Mouse (Mus musculus) MN1 (cell line): ENCODE results near the gene Rpap2.

Experiments used
- DNase-seq: peaks from one replicate; pipeline ENCODE4 v3.0.0-alpha.2; 2016; ENCODE audit warnings: low spot score

Gene Rpap2

DNA sequence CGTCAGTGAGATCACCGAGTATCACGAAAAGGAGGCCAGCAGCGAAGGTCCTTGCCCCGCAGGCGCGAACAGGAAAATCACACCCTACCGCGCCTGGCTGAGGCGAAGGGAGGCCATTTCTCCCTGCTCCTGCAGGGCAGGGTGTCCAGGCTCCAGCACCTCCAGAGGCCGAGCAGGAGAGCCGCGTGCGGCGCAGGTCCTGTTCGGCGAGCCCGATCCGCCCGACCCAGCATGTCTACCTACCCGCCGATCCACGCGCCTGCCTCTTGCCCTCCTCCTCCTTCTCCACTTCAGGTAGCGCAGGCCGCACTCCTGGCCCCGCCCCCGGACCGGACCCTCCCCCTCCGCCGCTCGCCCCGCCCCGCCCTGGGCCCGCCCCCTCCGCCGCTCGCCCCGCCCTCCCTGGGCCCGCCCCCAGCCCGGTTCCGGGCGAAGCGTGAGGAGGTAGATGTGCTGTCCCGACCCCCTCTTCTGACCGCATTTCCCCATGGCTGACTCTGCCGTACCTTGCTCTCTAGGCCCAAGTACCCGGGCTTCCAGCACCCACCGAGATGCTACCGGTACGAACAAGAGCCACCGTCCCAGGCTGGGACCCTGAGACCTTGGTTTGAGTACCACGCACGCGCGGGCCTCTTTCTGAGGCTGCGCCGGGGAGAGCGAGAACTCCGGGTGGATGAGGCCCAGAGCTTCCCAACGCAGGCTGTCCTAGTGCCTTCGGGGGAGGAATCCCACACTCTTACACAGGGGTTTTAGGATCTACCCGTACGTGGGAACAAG lies at the start of gene Rpap2, which contains the start of gene Glmn:
Rpap2 (plus strand) TSS at position 73 of the 777 bp plus-strand sequence.
Glmn (minus strand) TSS at position 588 of the 777 bp plus-strand sequence.
- peak; percentile 90 for DNase-seq

DNA sequence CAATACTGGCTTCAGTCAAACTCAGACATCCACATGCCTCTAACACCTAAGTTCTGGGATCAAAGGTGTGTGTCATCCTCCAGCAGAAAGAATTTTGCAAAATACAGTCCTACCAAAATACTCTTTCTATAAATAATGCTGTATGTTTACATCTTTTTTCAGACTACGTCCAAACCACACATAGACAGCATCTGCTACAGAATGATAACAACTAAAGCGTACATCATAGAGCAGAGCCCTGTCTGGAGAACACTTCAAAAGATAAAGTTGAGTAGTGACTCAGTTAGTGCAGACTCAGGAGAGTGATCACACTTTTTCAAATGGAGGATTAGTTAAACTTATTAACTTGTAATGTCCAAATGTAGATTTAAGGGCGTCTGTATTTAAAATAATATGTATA lies 49.2 kb upstream of the Rpap2 start:
- DNase-seq: no peak

DNA sequence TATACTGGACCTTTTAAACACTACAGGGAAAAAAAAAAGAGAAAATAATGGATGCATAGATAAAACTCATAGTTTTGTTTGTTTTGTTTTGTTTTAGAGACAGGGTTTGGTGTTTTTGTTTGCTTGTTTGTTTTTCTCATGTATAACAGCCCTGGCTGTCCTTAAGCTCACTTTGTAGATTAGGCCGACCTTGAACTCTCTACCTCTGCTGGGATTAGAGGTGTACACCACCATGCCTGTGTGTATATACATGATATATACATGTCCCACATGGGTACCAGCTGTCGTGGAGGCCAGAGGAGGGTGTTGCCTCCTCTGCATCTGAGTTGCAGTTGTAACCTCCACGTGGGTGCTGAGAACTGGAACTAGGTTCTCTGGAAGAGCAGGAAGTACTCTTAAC lies 48.7 kb upstream of the Rpap2 start:
- no peak for DNase-seq

DNA sequence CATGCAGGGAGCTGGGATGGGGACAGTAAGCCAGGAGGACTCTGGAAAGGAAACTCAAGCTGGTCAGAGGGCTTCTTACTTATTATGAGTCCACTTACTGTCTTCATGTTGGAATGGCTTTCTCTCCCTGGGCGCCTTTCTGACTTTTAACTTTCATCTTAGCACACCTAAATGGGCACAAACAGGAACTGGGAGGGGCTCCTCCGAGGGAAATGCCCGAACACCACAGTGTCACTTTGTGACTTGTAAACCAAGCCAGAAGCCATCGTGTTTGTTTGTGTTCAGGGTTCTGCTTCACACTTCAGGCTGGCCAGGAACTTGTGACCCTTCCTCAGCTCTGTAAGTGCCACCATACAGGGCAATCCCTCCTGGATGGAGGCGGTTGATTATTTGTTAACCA lies 42.8 kb upstream of the Rpap2 start:
- no peak for DNase-seq

DNA sequence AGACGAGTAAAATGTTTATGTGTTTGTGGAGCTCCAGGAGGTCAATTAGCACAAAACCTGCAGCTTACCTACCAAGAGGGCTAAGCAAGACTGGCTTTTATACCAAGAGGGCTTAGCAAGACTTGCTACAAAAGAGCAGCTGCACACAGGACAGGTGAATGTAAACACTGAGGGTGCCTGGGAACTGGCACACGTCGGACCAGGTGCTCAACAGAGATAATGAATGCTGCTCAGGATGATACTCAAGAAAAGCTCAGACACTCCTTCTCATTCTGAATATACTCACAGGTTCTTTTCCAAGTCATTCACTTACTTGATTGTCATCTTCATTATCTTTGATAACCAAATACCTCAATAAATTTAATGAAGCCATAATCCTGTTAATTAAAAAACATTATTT lies 40.2 kb upstream of the Rpap2 start:
- no peak for DNase-seq

DNA sequence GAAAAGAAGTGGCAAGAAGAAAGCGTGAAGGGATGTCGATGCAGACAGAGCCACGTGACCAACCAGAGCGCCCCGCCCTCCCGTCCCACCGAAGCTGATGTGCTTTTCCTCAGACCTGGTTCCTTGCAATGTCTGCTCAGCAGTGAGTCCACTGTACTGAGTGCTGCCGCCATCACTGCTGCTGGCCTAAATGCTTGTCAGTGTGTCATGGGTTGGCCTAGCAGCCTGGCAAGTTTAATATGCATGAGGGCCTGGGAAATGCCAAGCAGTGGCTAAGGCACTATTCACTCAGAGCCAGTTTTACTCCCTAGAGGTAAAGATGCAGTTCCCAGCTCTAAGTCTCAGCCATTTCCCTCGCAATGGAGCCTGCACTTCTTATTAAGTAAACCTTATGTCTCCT lies 28.0 kb upstream of the Rpap2 start:
- no peak for DNase-seq

DNA sequence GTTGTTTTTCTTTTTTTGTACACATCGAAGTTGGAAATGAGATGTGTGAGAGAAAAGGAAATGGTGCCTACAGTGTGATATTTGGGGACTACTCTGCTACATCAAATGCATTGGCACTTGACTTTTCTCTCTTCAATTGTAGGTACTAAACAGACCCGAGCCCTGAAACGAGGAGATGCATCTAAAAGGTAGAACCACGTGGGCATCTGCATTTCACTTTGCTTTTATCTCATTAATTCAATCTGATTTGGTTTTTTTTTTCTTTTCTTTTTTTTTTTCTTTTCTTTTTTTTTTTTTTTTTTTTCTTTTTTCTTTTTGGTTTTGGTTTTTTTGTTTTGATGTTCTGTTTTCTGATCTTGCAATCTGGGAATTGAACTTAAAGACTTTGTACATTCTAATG lies 1.2 kb downstream of the Rpap2 start:
- DNase-seq: peak; percentile 24

DNA sequence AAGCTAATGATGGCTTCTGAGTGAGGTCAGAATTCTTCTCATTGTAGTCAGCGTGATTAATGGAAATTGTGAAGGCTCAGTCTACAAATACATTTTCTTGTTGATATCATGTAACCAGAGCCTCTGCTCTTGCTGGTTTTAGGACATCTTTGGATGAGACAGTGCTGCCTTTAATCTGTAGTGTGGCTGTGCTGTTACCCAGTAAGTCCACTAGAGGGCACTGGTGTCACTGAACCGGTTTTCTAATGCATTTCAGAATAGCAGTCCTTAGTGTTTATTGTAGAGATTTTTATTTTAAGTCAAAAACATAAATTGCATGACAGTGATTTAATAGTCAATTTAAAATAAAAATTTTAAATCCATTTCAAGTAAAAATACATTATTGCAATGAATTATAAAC lies 14.1 kb downstream of the Rpap2 start:
- peak; percentile 73 for DNase-seq

DNA sequence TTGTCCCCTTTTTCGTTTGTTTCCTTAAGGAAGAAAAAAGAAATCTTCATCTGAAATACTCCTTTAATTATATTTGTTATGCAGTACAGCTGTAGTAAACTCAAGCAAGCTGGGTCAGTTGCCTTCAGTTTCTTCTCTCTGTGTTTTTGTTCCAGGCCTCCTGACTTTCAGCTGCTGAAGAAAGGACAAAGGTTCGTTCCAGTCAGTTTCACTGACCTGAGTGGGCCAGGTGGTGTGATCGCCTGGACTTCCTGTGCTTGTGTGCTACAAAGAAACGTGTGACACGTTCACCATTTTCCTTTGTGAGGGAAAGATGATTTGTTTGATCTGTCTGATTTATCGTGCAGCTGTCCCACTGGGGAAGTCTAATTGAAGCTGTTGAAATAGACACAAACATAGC lies 20.8 kb downstream of the Rpap2 start:
- no peak for DNase-seq

DNA sequence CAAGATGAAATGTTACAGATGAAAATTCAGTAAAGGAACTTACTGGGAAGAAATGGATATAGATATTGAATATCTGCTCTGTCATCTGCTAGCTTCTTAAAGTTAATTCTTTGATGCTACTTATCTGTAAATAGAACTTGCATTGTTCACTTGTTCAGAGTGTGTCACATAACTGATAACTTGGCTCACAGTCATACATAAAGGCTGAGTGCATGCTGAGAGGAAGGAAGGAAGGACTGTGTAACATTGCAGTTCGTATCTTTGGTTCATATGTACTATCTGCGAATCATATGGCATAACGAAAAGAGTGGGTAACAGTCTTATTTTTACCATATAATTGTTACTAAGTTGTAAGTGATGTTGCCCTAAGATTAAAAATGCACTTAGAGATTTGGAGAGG lies 24.2 kb downstream of the Rpap2 start:
- DNase-seq: no peak

DNA sequence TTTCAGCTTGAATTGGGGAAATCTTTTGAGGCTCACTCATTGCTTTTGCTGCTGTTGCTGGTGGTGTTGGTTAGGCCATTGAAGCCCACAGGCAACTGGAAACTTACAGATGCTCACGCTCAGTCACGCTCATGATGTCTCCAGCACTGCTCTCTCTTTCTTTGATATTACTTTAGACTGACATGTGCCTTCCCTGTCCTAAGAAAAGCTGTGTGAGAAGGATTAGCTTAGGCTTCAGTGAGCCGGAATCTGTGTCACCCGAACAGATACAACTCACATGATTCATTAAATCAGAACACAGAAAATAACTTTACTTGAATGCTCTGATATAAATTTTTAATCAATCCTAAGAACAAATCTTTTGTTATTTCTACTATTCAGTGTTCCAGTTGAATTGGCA lies 36.5 kb downstream of the Rpap2 start:
- no peak for DNase-seq

DNA sequence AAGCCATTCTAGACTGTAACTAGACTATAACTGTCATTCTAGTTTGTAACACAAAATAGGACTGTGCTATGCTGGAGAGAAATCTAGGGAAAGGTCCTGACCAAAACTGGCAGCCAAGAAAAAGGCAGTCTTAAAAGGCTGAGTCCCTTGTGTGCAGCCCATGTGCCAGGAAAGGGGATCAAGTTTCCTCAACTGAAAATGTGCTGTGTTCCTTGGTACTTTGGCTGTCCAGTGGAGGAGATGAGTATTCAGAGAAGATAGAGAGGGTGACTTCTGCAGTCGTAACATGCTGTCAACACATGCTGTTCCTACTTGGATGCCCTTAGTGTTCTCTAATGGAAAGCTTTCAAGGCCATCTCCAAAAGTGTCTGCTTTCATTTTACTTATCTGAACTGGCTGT lies 39.9 kb downstream of the Rpap2 start:
- DNase-seq: no peak

DNA sequence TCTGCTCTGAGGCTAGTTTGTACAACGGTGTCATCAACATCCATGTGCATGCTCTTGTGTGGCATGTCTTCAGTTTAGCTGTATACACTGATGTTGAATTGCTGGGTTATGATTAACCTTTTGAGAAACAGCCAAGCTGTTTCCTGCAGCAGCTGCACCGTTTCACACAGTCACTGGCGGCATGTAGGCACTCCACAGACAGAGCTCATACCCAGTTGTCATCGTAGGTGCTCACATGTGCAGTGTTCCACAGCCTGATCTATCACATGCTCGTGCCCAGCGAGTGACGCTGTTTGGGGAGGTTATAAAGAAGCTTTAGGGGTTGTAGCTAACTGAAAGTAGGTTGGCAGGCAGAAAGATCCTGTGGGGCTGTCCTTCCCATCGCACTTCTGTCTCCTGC lies 41.2 kb downstream of the Rpap2 start:
- no peak for DNase-seq

DNA sequence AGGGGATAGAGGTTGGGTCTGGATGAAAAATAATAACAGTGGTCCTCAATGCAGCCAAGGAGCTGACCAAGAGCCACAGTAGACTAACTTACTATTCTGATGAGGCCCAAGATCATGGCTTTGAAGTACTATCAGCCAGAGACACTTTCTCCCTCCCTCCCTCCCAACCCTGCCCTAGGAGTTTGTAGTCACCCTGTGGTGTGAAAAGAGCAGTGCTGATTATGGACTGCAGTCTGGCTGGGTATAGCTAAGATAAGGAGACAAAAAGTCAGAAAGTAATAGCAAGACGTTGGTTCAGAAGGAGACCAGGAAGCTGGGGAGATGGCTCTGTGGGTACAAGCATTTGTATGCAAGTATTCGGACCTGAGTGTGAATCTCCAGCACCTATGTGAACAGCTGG lies 47.4 kb downstream of the Rpap2 start:
- no peak for DNase-seq

DNA sequence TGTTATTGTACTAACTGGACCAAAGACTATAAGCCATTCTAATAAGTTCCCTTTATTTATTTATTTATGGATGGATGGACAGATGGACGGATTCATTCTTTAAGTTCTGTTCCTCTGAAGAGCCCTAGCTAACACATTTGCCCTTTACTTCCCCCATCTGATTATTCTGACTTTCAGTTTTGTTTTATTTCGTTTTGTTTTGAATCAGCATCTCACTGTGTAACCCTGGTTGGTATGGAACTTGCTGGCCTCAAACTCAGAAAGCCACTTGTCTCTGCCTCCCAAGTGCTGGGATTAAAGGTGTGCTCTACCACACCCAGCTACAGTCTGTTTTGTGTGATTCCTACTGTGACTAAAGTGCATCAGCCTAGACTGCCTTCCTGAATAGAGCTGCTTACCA lies 48.8 kb downstream of the Rpap2 start:
- no peak for DNase-seq

DNA sequence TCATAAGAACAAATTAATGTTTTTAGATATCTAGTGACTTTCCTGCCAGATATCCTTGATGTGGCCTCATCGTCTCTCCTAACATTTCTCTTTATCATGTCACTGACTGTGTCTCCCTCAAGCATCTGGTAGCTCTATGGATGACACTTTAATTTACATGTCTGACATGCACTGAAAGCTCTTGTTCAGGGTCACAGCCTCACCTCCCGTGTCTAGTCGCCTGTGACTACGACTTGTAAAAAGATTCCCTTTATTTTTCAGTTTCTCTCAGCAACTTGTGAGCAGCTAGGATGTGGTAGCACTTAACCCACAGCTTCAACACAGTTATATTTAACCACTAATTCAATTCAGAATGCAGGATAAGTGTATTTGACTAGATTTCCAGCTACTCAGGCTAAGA lies 50.4 kb downstream of the Rpap2 start:
- DNase-seq: no peak

DNA sequence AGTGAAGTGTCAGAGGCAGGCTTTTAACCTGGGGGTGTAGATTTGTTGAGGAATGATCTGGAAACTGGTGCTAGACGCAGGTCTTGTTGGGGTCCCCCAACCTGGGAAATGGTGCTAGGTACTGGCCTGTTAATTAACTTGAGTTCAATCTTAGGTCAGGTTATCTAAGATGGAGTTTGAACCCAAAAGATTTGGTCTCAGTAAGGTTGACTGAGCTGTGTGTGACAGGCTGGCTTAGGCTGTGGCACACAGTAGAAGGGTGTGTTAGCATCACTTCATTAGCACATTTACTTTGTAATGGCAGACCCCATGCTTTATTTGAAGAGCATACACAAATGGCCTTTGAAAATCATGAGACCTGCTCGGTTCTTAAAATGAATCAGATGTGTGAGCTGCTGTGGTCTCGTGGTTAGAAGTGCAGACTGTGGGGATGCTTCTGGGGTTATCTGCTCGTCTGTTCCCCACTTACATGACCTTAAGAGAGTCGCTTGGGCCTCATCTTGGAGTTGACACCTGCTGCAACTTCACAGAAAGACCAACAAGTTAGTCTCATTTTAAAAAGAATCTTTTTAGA lies 51.5 kb downstream of the Rpap2 start:
- DNase-seq: no peak

DNA sequence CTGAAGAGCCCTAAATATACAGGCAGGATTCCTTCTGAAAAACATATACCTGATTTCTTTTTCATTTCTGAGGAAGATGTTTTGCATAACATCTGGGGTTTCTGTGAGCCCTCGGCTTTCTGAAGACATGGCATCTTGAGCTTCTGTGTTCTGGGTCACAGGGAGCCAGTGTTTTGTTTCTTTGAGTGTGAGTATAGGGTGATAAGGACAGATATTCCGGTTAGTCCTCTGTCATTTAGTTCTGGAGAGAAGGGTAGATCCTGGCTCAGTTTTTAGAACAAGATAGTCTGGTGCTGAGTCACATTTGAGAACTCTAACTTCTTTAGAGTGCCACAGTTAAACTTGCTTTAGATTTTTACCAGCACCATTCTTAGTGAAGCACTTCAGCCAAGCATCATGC lies 52.5 kb downstream of the Rpap2 start:
- no peak for DNase-seq

DNA sequence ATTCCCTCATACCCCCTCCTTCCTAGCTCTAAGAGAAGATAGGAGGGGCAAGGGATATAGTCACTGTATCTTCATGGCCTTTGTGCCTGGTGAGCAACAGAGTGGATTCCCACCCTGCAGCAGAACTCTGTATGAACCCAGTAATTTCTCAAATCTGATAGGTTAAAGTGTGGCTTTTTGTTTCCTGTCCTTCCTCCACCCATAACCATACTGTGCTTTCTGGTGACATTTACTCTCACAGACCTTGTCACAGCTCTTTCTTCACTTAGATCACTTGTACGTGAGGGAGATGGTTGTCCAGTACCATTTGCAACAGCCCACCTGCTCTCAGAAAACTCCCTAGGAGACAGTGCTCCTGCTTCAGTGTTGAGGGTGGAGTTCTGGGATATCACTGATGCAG lies 53.3 kb downstream of the Rpap2 start:
- no peak for DNase-seq

DNA sequence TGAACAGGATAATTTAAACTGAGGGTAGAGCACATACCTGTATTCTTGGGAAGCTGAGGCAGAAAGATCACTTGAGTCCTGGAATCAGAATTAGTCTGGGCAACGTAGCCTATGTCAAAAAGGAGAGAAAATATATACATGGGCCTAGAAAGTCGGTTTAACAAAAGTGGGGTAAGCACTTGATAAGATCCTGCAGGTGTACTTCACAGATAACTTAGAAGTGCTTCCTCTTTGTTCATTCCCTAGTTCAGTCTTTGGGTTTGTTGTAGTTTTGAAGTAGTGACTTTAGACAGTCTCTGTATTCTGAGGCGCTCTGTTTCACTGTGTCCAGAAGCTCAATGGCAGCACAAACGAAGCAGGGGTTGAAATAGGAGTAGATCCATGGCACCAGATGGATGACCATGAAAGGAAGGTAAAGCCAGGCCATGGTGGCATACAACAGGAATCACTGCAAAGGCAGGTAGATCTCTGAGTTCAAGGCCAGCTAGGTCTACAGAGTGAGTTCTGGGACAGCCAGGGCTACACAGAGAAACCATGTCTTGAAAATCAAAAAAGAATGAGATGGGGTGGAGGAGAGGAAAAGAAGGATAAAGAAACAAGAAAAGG lies 55.0 kb downstream of the Rpap2 start:
- DNase-seq: no peak

DNA sequence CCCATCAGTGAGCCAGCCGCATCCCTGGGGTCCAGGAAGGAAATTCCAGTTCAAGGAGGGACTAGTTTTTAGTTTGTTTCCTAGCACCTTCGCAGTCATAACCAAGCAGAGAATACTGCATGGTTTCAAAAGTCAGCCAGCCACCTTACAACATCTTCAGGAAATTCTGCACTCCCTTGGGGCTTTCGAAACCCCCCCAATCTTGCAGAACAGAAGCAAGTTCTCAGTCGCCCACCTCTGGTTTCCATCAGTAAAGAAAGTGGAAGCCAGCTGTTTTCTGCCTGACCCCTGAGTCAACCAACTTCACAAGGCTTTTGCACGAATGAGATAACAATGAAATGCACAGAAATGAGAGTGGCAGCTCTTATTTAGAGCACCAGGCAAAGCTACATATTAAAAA lies 81.2 kb downstream of the Rpap2 start:
- no peak for DNase-seq

DNA sequence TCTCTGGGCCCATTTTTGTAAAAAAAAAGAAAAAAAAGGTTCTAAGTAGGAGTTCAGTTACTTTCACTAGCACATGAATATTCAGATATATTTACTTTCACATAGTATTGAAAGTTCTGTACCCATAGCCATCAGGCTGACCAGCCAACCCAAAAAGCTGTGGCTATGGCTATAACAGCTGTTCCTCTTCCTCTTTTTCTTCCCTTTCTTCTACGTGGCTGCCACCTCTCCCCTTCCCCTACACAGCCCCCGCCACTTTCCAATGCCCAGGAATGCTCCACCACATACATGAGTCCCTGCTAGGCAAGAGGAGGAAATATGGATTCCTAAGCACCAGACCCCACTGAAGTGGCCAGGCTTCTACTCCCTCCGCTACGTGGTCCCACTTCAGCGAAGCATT lies 84.1 kb downstream of the Rpap2 start:
- DNase-seq: no peak

DNA sequence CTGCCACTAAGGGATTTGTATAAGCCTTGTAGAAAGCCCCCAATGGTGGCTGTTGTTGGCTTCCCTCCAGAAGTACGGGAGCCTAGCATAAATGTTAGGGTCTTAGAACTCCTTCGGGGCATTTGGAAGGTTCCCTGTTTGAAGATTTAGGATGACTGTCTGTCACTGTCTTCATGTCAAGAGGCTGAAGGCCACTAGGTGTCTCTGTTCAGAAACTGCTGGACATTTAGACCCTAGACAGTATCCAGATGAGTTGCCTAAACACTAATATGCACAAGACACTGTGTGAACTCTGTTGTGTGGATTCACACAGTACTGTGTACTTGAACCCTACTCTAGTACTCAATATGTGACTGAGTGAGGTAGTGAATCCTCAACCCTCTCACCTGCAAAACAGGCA lies 87.2 kb downstream of the Rpap2 start:
- DNase-seq: peak; percentile 17

DNA sequence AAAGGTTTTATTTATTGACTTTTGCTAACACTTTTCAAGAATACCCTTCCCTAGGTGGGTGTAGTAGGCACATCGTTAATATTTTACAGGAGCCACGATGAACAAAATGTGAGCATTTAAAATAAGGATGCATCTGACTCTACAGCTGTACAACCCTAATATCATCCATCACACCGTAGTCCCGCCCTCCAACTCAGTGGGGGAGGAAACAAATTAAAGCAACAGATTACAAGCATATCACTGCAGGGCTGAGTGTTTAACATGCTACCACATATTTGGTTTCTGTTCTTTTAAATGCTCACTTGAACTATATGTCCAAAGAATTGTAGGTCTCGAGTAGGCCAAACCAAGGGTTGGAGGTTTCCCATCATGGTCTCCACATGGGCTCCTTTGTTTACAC lies 90.0 kb downstream of the Rpap2 start:
- DNase-seq: no peak
